Mouse (Mus musculus): ENCODE measurements around the gene Tmed1. TPM values are rescaled to one million over a fixed set of nuclear protein-coding genes. Genes with fewer than 3 reads are reported as not detected.
"Not testable (repeated sequence)": the region's sequence is repeated elsewhere in the genome, so short reads cannot be mapped to it uniquely, and the experiment has no call there.

The Tmed1 gene
- polyA plus RNA-seq, 1 experiment from 2014 or later: 118 TPM

- WGBS: 68% methylated on average over 19 of the region's 19 CpGs
- H3K4me3 ChIP-seq (ENCODE audit: low read length): no peak overlapping the region
- no peak overlapping the region for H3K4me2 ChIP-seq (replicated peaks; ENCODE audit: low read depth, low read length)
- H3K27me3 ChIP-seq (ENCODE audit: control insufficient read depth, insufficient read depth, low read length): no peaks in the 10 kb centered on the region
- H3K27ac ChIP-seq (ENCODE audit: low read depth, low read length): no peak overlapping the region
- ATAC-seq (ENCODE audit: low FRiP score, low TSS enrichment): no peak
- H3K9me3 ChIP-seq (ENCODE audit: control insufficient read depth, low read length): no peaks in the 10 kb centered on the region
- H3K9ac ChIP-seq (ENCODE audit: low read depth, low read length): no peak overlapping the region
- peaks cover 23% of the 10 kb centered on the region for H3K36me3 ChIP-seq (ENCODE audit: control insufficient read depth, insufficient read depth, low read length)
- no peaks in the 10 kb centered on the region for H3K4me1 ChIP-seq (ENCODE audit: control insufficient read depth, insufficient read depth, low read length)
Observed at GRCm38 (mm10) chr9:21496308-21497049, 13.6 kb downstream of the Tmed1 start.

- Histone ChIP-seq H3K27me3 (ENCODE audit: control insufficient read depth, insufficient read depth, low read length) (no peaks in the 10 kb centered on the region), H3K27ac (ENCODE audit: low read depth, low read length) (no peak overlapping the region), H3K9me3 (ENCODE audit: control insufficient read depth, low read length) (no peaks in the 10 kb centered on the region), H3K4me1 (ENCODE audit: control insufficient read depth, insufficient read depth, low read length) (no peaks in the 10 kb centered on the region), H3K4me3 (ENCODE audit: low read length) (no peak overlapping the region), H3K9ac (ENCODE audit: low read depth, low read length) (no peak overlapping the region), H3K4me2 (replicated peaks; ENCODE audit: low read depth, low read length) (no peak overlapping the region), H3K36me3 (ENCODE audit: control insufficient read depth, insufficient read depth, low read length) (peaks cover 22% of the 10 kb centered on the region)
- 84% methylated on average over 9 of the region's 9 CpGs for WGBS
- no peak for ATAC-seq (ENCODE audit: low FRiP score, low TSS enrichment)
Observed at GRCm38 (mm10) chr9:21494726-21495125, 15.3 kb downstream of the Tmed1 start.

- 67% methylated on average over 2 of the region's 2 CpGs for WGBS
Observed at GRCm38 (mm10) chr9:21493907-21494306, 16.1 kb downstream of the Tmed1 start.

GRCm38 (mm10) chr9:21490696-21491095, 19.4 kb downstream of the Tmed1 start:
- Histone ChIP-seq H3K9ac (ENCODE audit: low read depth, low read length) (no peak overlapping the region), H3K9me3 (ENCODE audit: control insufficient read depth, low read length) (no peaks in the 10 kb centered on the region), H3K36me3 (ENCODE audit: control insufficient read depth, insufficient read depth, low read length) (peaks cover 20% of the 10 kb centered on the region; the same call in 1 of the 2 replicates), H3K27me3 (ENCODE audit: control insufficient read depth, insufficient read depth, low read length) (no peaks in the 10 kb centered on the region), H3K4me1 (ENCODE audit: control insufficient read depth, insufficient read depth, low read length) (no peaks in the 10 kb centered on the region), H3K27ac (ENCODE audit: low read depth, low read length) (no peak overlapping the region), H3K4me3 (ENCODE audit: low read length) (no peak overlapping the region), H3K4me2 (replicated peaks; ENCODE audit: low read depth, low read length) (no peak overlapping the region)
- 91% methylated on average over 9 of the region's 9 CpGs for WGBS
- no peak for ATAC-seq (ENCODE audit: low FRiP score, low TSS enrichment)

More at GRCm38 (mm10) chr9:21493907-21494306, 16.1 kb downstream of the Tmed1 start:
- H3K4me1 ChIP-seq (ENCODE audit: control insufficient read depth, insufficient read depth, low read length): no peaks in the 10 kb centered on the region
- no peak overlapping the region for H3K4me2 ChIP-seq (replicated peaks; ENCODE audit: low read depth, low read length)
- H3K4me3 ChIP-seq (ENCODE audit: low read length): no peak overlapping the region
- ATAC-seq (ENCODE audit: low FRiP score, low TSS enrichment): no peak
- H3K27ac ChIP-seq (ENCODE audit: low read depth, low read length): no peak overlapping the region
- peaks cover 15% of the 10 kb centered on the region; the same call in 1 of the 2 replicates for H3K36me3 ChIP-seq (ENCODE audit: control insufficient read depth, insufficient read depth, low read length)
- H3K9ac ChIP-seq (ENCODE audit: low read depth, low read length): no peak overlapping the region
- no peaks in the 10 kb centered on the region for H3K9me3 ChIP-seq (ENCODE audit: control insufficient read depth, low read length)
- no peaks in the 10 kb centered on the region for H3K27me3 ChIP-seq (ENCODE audit: control insufficient read depth, insufficient read depth, low read length)

- not testable (repeated sequence) for H3K4me3 ChIP-seq (ENCODE audit: low read length); H3K4me2 ChIP-seq (replicated peaks; ENCODE audit: low read depth, low read length); H3K9me3 ChIP-seq (ENCODE audit: control insufficient read depth, low read length); H3K27me3 ChIP-seq (ENCODE audit: control insufficient read depth, insufficient read depth, low read length); H3K4me1 ChIP-seq (ENCODE audit: control insufficient read depth, insufficient read depth, low read length); H3K27ac ChIP-seq (ENCODE audit: low read depth, low read length); ATAC-seq (ENCODE audit: low FRiP score, low TSS enrichment); H3K9ac ChIP-seq (ENCODE audit: low read depth, low read length)
- WGBS: 96% methylated on average over 1 of the region's 2 CpGs
- peaks cover 34% of the 10 kb centered on the region for H3K36me3 ChIP-seq (ENCODE audit: control insufficient read depth, insufficient read depth, low read length)
Observed at GRCm38 (mm10) chr9:21488246-21488645, 21.8 kb downstream of the Tmed1 start.

GRCm38 (mm10) chr9:21484065-21484464, 26.0 kb downstream of the Tmed1 start:
- Histone ChIP-seq H3K36me3 (ENCODE audit: control insufficient read depth, insufficient read depth, low read length) (peaks cover 54% of the 10 kb centered on the region), H3K4me1 (ENCODE audit: control insufficient read depth, insufficient read depth, low read length) (no peaks in the 10 kb centered on the region), H3K4me2 (replicated peaks; ENCODE audit: low read depth, low read length) (no peak overlapping the region), H3K4me3 (ENCODE audit: low read length) (no peak overlapping the region), H3K9ac (ENCODE audit: low read depth, low read length) (no peak overlapping the region), H3K27ac (ENCODE audit: low read depth, low read length) (no peak overlapping the region), H3K27me3 (ENCODE audit: control insufficient read depth, insufficient read depth, low read length) (no peaks in the 10 kb centered on the region), H3K9me3 (ENCODE audit: control insufficient read depth, low read length) (no peaks in the 10 kb centered on the region)
- no peak for ATAC-seq (ENCODE audit: low FRiP score, low TSS enrichment)
- WGBS: 96% methylated on average over 4 of the region's 4 CpGs

- H3K4me3 ChIP-seq (ENCODE audit: low read length): no peak overlapping the region
- no peak overlapping the region for H3K27ac ChIP-seq (ENCODE audit: low read depth, low read length)
- WGBS: 95% methylated on average over 6 of the region's 6 CpGs
- ATAC-seq (ENCODE audit: low FRiP score, low TSS enrichment): no peak
- peaks cover 83% of the 10 kb centered on the region for H3K36me3 ChIP-seq (ENCODE audit: control insufficient read depth, insufficient read depth, low read length)
- H3K9me3 ChIP-seq (ENCODE audit: control insufficient read depth, low read length): peaks cover 5% of the 10 kb centered on the region; the same call in 1 of the 2 replicates
- no peak overlapping the region for H3K4me2 ChIP-seq (replicated peaks; ENCODE audit: low read depth, low read length)
- no peaks in the 10 kb centered on the region for H3K27me3 ChIP-seq (ENCODE audit: control insufficient read depth, insufficient read depth, low read length)
- H3K4me1 ChIP-seq (ENCODE audit: control insufficient read depth, insufficient read depth, low read length): no peaks in the 10 kb centered on the region
- no peak overlapping the region for H3K9ac ChIP-seq (ENCODE audit: low read depth, low read length)
Observed at GRCm38 (mm10) chr9:21477707-21478106, 32.3 kb downstream of the Tmed1 start.

- Histone ChIP-seq H3K4me2 (replicated peaks; ENCODE audit: low read depth, low read length) (no peak overlapping the region), H3K9ac (ENCODE audit: low read depth, low read length) (no peak overlapping the region), H3K36me3 (ENCODE audit: control insufficient read depth, insufficient read depth, low read length) (peaks cover 88% of the 10 kb centered on the region), H3K27ac (ENCODE audit: low read depth, low read length) (no peak overlapping the region), H3K4me3 (ENCODE audit: low read length) (no peak overlapping the region), H3K4me1 (ENCODE audit: control insufficient read depth, insufficient read depth, low read length) (no peaks in the 10 kb centered on the region), H3K9me3 (ENCODE audit: control insufficient read depth, low read length) (peaks cover 4% of the 10 kb centered on the region; the same call in 1 of the 2 replicates), H3K27me3 (ENCODE audit: control insufficient read depth, insufficient read depth, low read length) (no peaks in the 10 kb centered on the region)
- 84% methylated on average over 4 of the region's 4 CpGs for WGBS
- ATAC-seq (ENCODE audit: low FRiP score, low TSS enrichment): no peak
Observed at GRCm38 (mm10) chr9:21472913-21473312, 37.1 kb downstream of the Tmed1 start.

Measured in kidney, embryonic 14.5 days (tissue).